Mouse (Mus musculus): ENCODE results near the gene Pdilt.
"Not testable (repeated sequence)": the region's sequence is repeated elsewhere in the genome, so short reads cannot be mapped to it uniquely, and the experiment has no call there.

GRCm38 (mm10) chr7:119562476-119562875, 39.2 kb upstream of the Pdilt start:
- TF ChIP-seq CTCF (IDR thresholded peaks at IDR 0.05 in 2 of 3, conservative IDR thresholded peaks at IDR 0.05 in 1 of 3; ENCODE audit: control insufficient read depth in 1 of 3, insufficient read depth in 1 of 3, low read depth in 2 of 3, low read length in 3 of 3, poor library complexity in 1 of 3, severe bottlenecking in 1 of 3); USF1 (IDR thresholded peaks at IDR 0.05; ENCODE audit: low read depth, low read length): not testable (repeated sequence)
